Mouse (Mus musculus): ENCODE data around the gene Ctu1. TPM values are rescaled to one million over a fixed set of nuclear protein-coding genes. Genes with fewer than 3 reads are reported as not detected.

Gene Ctu1
- 10.8 TPM in 2 replicates for polyA plus RNA-seq (2014; fragmentation: Nextera tagmentation; extraction: Ambion mirVana)

GRCm38 (mm10) chr7:43671809-43672580 lies at the start of gene Ctu1:
Gene Ctu1 (plus strand): TSS chr7:43672016.
- Histone ChIP-seq H3K4me2 (peak within 1 kb of the TSS; percentile 70), H3K4me3 (ENCODE audit: low read depth, low read length) (peak within 1 kb of the TSS; percentile 69), H3K36me3 (ENCODE audit: insufficient read depth) (peaks cover 21% of the 10 kb centered on the region), H3K27me3 (ENCODE audit: insufficient read depth, low read length) (no peaks in the 10 kb centered on the region), H3K9ac (peak within 1 kb of the TSS; percentile 81), H3K4me1 (ENCODE audit: insufficient read depth) (0 out of 2 replicates have a peak, but pooled peaks cover 5% of the 10 kb centered on the region), H3K9me3 (ENCODE audit: low read depth, low read length) (no peaks in the 10 kb centered on the region), H3K27ac (ENCODE audit: low read depth) (peak within 1 kb of the TSS; percentile 62; the same call in 1 of the 2 replicates)
- DNase-seq = peak; percentile 96
- ATAC-seq (ENCODE audit: insufficient read depth) = peak; percentile 98
- under 1% methylated on average over 26 of the region's 26 CpGs for WGBS
- TF ChIP-seq CTCF (IDR thresholded peaks at IDR 0.05; ENCODE audit: low read depth) = no peak

DNA sequence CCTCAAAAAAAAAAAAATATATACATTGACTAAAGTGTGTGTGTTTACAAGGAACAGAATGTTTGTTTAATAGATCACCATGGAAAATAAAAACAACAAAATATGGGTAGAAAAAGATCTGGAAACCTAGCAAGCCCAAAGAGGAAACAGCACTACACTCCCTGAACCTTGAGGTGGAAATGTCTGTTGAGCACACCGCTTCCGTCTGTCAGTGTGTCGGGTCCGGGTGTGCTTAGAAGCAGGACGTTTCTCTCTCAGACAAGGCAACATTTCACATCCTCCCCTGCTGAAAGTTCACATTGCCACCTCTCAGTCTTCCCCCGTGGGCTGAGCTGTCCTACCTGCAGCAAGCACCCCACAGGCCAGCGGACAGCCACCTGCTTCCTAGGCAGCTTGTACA lies 48.9 kb upstream of the Ctu1 start:
- H3K27me3 ChIP-seq (ENCODE audit: insufficient read depth, low read length) = no peaks in the 10 kb centered on the region
- H3K9ac ChIP-seq = no peak overlapping the region
- H3K27ac ChIP-seq (ENCODE audit: low read depth) = no peak overlapping the region
- no peaks in the 10 kb centered on the region for H3K36me3 ChIP-seq (ENCODE audit: insufficient read depth)
- DNase-seq (no peak), ATAC-seq (ENCODE audit: insufficient read depth) (no peak)
- no peak overlapping the region for H3K4me2 ChIP-seq
- WGBS = 67% methylated on average over 7 of the region's 7 CpGs
- TF ChIP-seq CTCF (IDR thresholded peaks at IDR 0.05; ENCODE audit: low read depth) = no peak
- no peaks in the 10 kb centered on the region for H3K9me3 ChIP-seq (ENCODE audit: low read depth, low read length)
- no peak overlapping the region for H3K4me3 ChIP-seq (ENCODE audit: low read depth, low read length)
- no peaks in the 10 kb centered on the region for H3K4me1 ChIP-seq (ENCODE audit: insufficient read depth)

DNA sequence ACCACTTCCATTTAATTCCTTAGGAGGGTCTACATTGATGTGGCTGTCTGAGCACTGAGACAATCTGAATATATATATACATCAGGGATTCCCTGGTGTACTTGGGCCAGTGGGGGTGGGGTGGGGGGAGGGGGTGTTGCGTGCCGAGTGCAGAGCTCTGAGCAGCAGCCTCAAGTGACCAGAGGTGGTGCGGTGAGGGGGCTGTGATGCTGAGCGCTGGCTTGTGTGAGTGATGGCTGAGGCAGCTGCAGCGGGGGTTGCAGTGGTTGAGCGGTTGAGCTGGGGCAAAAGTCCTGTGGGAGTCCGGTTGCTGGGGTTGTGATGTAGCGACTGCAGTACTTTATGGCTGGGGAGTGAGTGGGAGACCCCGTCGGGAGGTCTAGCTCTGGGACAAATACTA lies 48.0 kb upstream of the Ctu1 start:
- WGBS = 8% methylated on average over 10 of the region's 10 CpGs
- Histone ChIP-seq H3K9me3 (ENCODE audit: low read depth, low read length) (no peaks in the 10 kb centered on the region), H3K27me3 (ENCODE audit: insufficient read depth, low read length) (no peaks in the 10 kb centered on the region), H3K4me2 (no peak overlapping the region), H3K27ac (ENCODE audit: low read depth) (no peak overlapping the region), H3K4me1 (ENCODE audit: insufficient read depth) (no peaks in the 10 kb centered on the region), H3K4me3 (ENCODE audit: low read depth, low read length) (no peak overlapping the region), H3K9ac (no peak overlapping the region), H3K36me3 (ENCODE audit: insufficient read depth) (no peaks in the 10 kb centered on the region)
- ATAC-seq (ENCODE audit: insufficient read depth) (no peak), DNase-seq (no peak)
- TF ChIP-seq CTCF (IDR thresholded peaks at IDR 0.05; ENCODE audit: low read depth) = no peak

DNA sequence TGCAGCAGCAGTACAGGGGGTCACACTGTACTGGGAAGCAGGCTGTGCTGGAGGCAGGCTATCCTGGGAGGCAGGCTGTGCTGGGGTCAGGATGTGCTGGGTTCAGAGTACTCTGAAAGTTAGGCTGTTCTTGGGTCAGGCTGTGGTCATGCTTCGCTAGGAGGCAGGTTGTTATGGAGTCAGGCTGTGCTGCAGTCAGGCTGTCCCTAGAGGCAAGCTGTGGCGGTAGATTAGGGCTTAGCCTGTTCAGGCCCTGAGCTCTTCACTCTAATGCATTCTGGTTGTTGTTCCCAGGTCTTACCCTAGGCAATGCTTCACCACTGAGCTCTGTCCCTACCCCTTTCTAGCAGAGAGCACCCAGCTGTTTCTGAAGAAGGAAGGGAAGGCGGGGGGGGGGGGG lies 46.8 kb upstream of the Ctu1 start:
- 63% methylated on average over 3 of the region's 3 CpGs for WGBS

GRCm38 (mm10) chr7:43625794-43626422 lies 45.9 kb upstream of the Ctu1 start:
- Histone ChIP-seq H3K9me3 (ENCODE audit: low read depth, low read length) (no peaks in the 10 kb centered on the region), H3K9ac (no peak overlapping the region), H3K4me1 (ENCODE audit: insufficient read depth) (no peaks in the 10 kb centered on the region), H3K4me3 (ENCODE audit: low read depth, low read length) (no peak overlapping the region), H3K27ac (ENCODE audit: low read depth) (no peak overlapping the region), H3K4me2 (no peak overlapping the region), H3K27me3 (ENCODE audit: insufficient read depth, low read length) (no peaks in the 10 kb centered on the region), H3K36me3 (ENCODE audit: insufficient read depth) (no peaks in the 10 kb centered on the region)
- DNase-seq = no peak
- ATAC-seq (ENCODE audit: insufficient read depth) = no peak
- TF ChIP-seq CTCF (IDR thresholded peaks at IDR 0.05; ENCODE audit: low read depth) = no peak
- WGBS = 75% methylated on average over 8 of the region's 8 CpGs

More for the DNA sequence above, 46.8 kb upstream of the Ctu1 start:
- DNase-seq (no peak), ATAC-seq (ENCODE audit: insufficient read depth) (no peak)
- Histone ChIP-seq H3K36me3 (ENCODE audit: insufficient read depth) (no peaks in the 10 kb centered on the region), H3K9ac (no peak overlapping the region), H3K4me3 (ENCODE audit: low read depth, low read length) (no peak overlapping the region), H3K9me3 (ENCODE audit: low read depth, low read length) (no peaks in the 10 kb centered on the region), H3K4me2 (no peak overlapping the region), H3K4me1 (ENCODE audit: insufficient read depth) (no peaks in the 10 kb centered on the region), H3K27me3 (ENCODE audit: insufficient read depth, low read length) (no peaks in the 10 kb centered on the region), H3K27ac (ENCODE audit: low read depth) (no peak overlapping the region)
- no peak for TF ChIP-seq CTCF (IDR thresholded peaks at IDR 0.05; ENCODE audit: low read depth)

- WGBS = 68% methylated on average over 4 of the region's 4 CpGs
- no peaks in the 10 kb centered on the region for H3K27me3 ChIP-seq (ENCODE audit: insufficient read depth, low read length)
- TF ChIP-seq CTCF (IDR thresholded peaks at IDR 0.05; ENCODE audit: low read depth) = no peak
- H3K4me2 ChIP-seq = no peak overlapping the region
- H3K36me3 ChIP-seq (ENCODE audit: insufficient read depth) = no peaks in the 10 kb centered on the region
- no peak overlapping the region for H3K9ac ChIP-seq
- no peaks in the 10 kb centered on the region for H3K4me1 ChIP-seq (ENCODE audit: insufficient read depth)
- H3K27ac ChIP-seq (ENCODE audit: low read depth) = no peak overlapping the region
- no peak for ATAC-seq (ENCODE audit: insufficient read depth)
- no peak for DNase-seq
- H3K4me3 ChIP-seq (ENCODE audit: low read depth, low read length) = no peak overlapping the region
- H3K9me3 ChIP-seq (ENCODE audit: low read depth, low read length) = no peaks in the 10 kb centered on the region
Observed at GRCm38 (mm10) chr7:43633940-43634339, 37.9 kb upstream of the Ctu1 start.

GRCm38 (mm10) chr7:43634500-43634899 lies 37.3 kb upstream of the Ctu1 start, which contains the start of gene Ceacam18:
Gene Ceacam18 (plus strand): TSS chr7:43634707.
- Histone ChIP-seq H3K27ac (ENCODE audit: low read depth) (no peak within 1 kb of the TSS), H3K9me3 (ENCODE audit: low read depth, low read length) (no peaks in the 10 kb centered on the region), H3K4me1 (ENCODE audit: insufficient read depth) (no peaks in the 10 kb centered on the region), H3K4me2 (no peak within 1 kb of the TSS), H3K4me3 (ENCODE audit: low read depth, low read length) (no peak within 1 kb of the TSS), H3K36me3 (ENCODE audit: insufficient read depth) (no peaks in the 10 kb centered on the region), H3K9ac (no peak within 1 kb of the TSS), H3K27me3 (ENCODE audit: insufficient read depth, low read length) (no peaks in the 10 kb centered on the region)
- DNase-seq (no peak), ATAC-seq (ENCODE audit: insufficient read depth) (no peak)
- no peak for TF ChIP-seq CTCF (IDR thresholded peaks at IDR 0.05; ENCODE audit: low read depth)
- 54% methylated on average over 6 of the region's 6 CpGs for WGBS
